Mouse (Mus musculus) brain, embryonic 14.5 days (tissue): ENCODE measurements at regions not wholly inside any gene's neighbourhood (a gene's known extent, or its start where the extent isn't known, plus 50 kb on each side); places are given as distances from the start of the nearest gene placed in this dataset.

Experiments used
- CTCF ChIP-seq: fragments of 200-500 bp; IDR thresholded peaks from 2 replicates; pipeline ENCODE4 v1.5.1; 2012; ENCODE audit warnings: inconsistent platforms, mild to moderate bottlenecking, moderate library complexity, borderline replicate concordance; ENCODE audit not compliant: insufficient read depth, insufficient read length; ENCODE audit errors: extremely low read depth
- POLR2A ChIP-seq: fragments of 200-500 bp; IDR thresholded peaks from 2 replicates; pipeline ENCODE4 v1.6.1; 2012; ENCODE audit warnings: mild to moderate bottlenecking, inconsistent platforms, borderline replicate concordance; ENCODE audit not compliant: poor library complexity, insufficient read depth, insufficient read length, severe bottlenecking; ENCODE audit errors: extremely low read depth

GRCm38 (mm10) chr17:31751262-31751661 lies 73.7 kb downstream of the Cryaa start:
- no peak for TF ChIP-seq CTCF
- no peak for TF ChIP-seq POLR2A
